Mouse (Mus musculus) limb, embryonic 12.5 days (tissue): ENCODE results near the gene 6430550D23Rik. TPM values are rescaled to one million over a fixed set of nuclear protein-coding genes. Genes with fewer than 3 reads are reported as not detected.

Experiments
- ATAC-seq: fragments of 200-750 bp; cut with Nextera tagmentation; 2 replicates; pipeline ENCODE4 v1.8.0; 2017; ENCODE audit warnings: low read depth, moderate TSS enrichment; ENCODE audit not compliant: insufficient number of reproducible peaks, insufficient read depth, low FRiP score, low TSS enrichment
- H3K27ac ChIP-seq: fragments of 300-500 bp; sonication (generic); 2 replicates; pipeline ENCODE4 v1.5.1; 2016; ENCODE audit warnings: mild to moderate bottlenecking, moderate library complexity
- H3K27me3 ChIP-seq: fragments of 300-500 bp; sonication (generic); 2 replicates; pipeline ENCODE4 v1.6.1; 2016; ENCODE audit warnings: mild to moderate bottlenecking, moderate library complexity
- H3K36me3 ChIP-seq: fragments of 300-500 bp; sonication (generic); 2 replicates; pipeline ENCODE4 v1.6.1; 2016; ENCODE audit warnings: mild to moderate bottlenecking, moderate library complexity
- H3K4me1 ChIP-seq: fragments of 300-500 bp; sonication (generic); replicated peaks from 2 replicates; pipeline ENCODE4 v1.6.1; 2016
- H3K4me2 ChIP-seq: fragments of 300-500 bp; sonication (generic); 2 replicates; pipeline ENCODE4 v1.6.1; 2016; ENCODE audit warnings: mild to moderate bottlenecking, moderate library complexity
- H3K4me3 ChIP-seq: fragments of 300-500 bp; sonication (generic); replicated peaks from 2 replicates; pipeline ENCODE4 v1.5.1; 2016; ENCODE audit warnings: mild to moderate bottlenecking
- H3K9ac ChIP-seq: fragments of 300-500 bp; sonication (generic); replicated peaks from 2 replicates; pipeline ENCODE4 v1.6.1; 2016; ENCODE audit warnings: mild to moderate bottlenecking, moderate library complexity
- H3K9me3 ChIP-seq: fragments of 300-500 bp; sonication (generic); 2 replicates; pipeline ENCODE4 v1.6.1; 2016; ENCODE audit warnings: mild to moderate bottlenecking, moderate library complexity
- WGBS: fragments of 180-500 bp; shearing (Covaris S2); methylation state at CpG from one replicate; pipeline ENCODE4 v1.1.7; 2016; 5-methylcytosine and 5-hydroxymethylcytosine counted together
- polyA plus RNA-seq: library from polyadenylated mRNA; unstranded; fragments of >200 nt; fragmentation: Nextera tagmentation; extraction: Ambion mirVana; gene quantifications from 2 replicates; pipeline ENCODE4 v1.2.1, GENCODE M21; 2016

Gene 6430550D23Rik
- 1.5 TPM in 2 replicates for polyA plus RNA-seq

- WGBS = under 1% methylated on average over 45 of the region's 45 CpGs
- H3K27ac ChIP-seq = peak within 1 kb of the TSS; percentile 80; the same call in 1 of the 2 replicates
- peaks cover 41% of the 10 kb centered on the region for H3K36me3 ChIP-seq
- no peaks in the 10 kb centered on the region for H3K27me3 ChIP-seq
- H3K4me3 ChIP-seq = peak within 1 kb of the TSS; percentile 85
- ATAC-seq = peak; percentile 99
- H3K9me3 ChIP-seq = 0 out of 2 replicates have a peak, but pooled peaks cover 4% of the 10 kb centered on the region
- H3K4me2 ChIP-seq = peak within 1 kb of the TSS; percentile 76
- peak within 1 kb of the TSS; percentile 71 for H3K9ac ChIP-seq
- H3K4me1 ChIP-seq = peaks cover 11% of the 10 kb centered on the region
Measured at GRCm38 (mm10) chr2:156007888-156008532, at the start of gene 6430550D23Rik, which contains the start of gene Ergic3. 6430550D23Rik (minus strand) TSS chr2:156007977. Ergic3 (plus strand) TSS chr2:156008045.

DNA sequence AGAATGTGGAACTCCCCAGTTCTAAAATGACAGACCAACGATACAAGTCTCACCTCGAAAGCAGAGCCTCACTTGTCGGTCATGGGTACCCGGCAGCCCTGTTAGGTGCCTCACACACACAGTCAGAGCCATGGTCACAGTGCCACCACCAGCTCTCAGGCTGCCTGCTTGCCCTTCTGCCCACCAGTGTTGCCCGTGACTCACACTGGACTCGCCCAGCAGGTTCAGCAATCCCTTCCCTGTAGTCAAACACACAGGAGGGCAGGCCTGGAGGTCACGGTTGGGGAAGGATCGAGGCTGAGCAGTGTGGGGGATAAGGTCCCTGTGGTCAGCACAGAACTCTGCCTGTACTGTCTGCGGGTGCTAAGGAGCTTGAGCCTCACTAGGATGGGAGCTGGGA lies 45.0 kb upstream of the 6430550D23Rik start, which contains the start of gene Fer1l4:
Fer1l4 (minus strand) TSS at position 132 of the 400 bp plus-strand sequence.
- Histone ChIP-seq H3K4me3 (no peak within 1 kb of the TSS), H3K27ac (0 out of 2 replicates have a peak within 1 kb of the TSS, but pooled peaks have one; percentile 4), H3K9me3 (no peaks in the 10 kb centered on the region), H3K4me2 (no peak within 1 kb of the TSS), H3K9ac (no peak within 1 kb of the TSS), H3K4me1 (peaks cover 4% of the 10 kb centered on the region), H3K27me3 (peaks cover 9% of the 10 kb centered on the region; the same call in 1 of the 2 replicates), H3K36me3 (no peaks in the 10 kb centered on the region)
- WGBS = 82% methylated on average over 9 of the region's 9 CpGs
- ATAC-seq = no peak

GRCm38 (mm10) chr2:156047929-156048328 lies 40.2 kb upstream of the 6430550D23Rik start:
- H3K9me3 ChIP-seq = no peaks in the 10 kb centered on the region
- no peaks in the 10 kb centered on the region for H3K36me3 ChIP-seq
- H3K4me1 ChIP-seq = peaks cover 8% of the 10 kb centered on the region
- H3K27ac ChIP-seq = no peak overlapping the region
- H3K4me2 ChIP-seq = peak overlapping the region; percentile 47
- no peak for ATAC-seq
- 4% methylated on average over 19 of the region's 19 CpGs for WGBS
- H3K27me3 ChIP-seq = peaks cover 20% of the 10 kb centered on the region
- H3K9ac ChIP-seq = no peak overlapping the region; the same call in 1 of the 2 replicates
- H3K4me3 ChIP-seq = peak overlapping the region; percentile 9; the same call in 1 of the 2 replicates

- no peak for ATAC-seq
- Histone ChIP-seq H3K36me3 (no peaks in the 10 kb centered on the region), H3K4me3 (no peak overlapping the region), H3K9me3 (no peaks in the 10 kb centered on the region), H3K9ac (no peak overlapping the region), H3K4me2 (no peak overlapping the region), H3K4me1 (peaks cover 5% of the 10 kb centered on the region), H3K27me3 (peaks cover 12% of the 10 kb centered on the region), H3K27ac (no peak overlapping the region)
- 86% methylated on average over 8 of the region's 8 CpGs for WGBS
Measured at GRCm38 (mm10) chr2:156042903-156043302, 35.1 kb upstream of the 6430550D23Rik start.

- Histone ChIP-seq H3K4me2 (no peak overlapping the region), H3K4me1 (no peaks in the 10 kb centered on the region), H3K9me3 (no peaks in the 10 kb centered on the region), H3K27ac (no peak overlapping the region), H3K27me3 (no peaks in the 10 kb centered on the region), H3K36me3 (no peaks in the 10 kb centered on the region), H3K4me3 (no peak overlapping the region), H3K9ac (no peak overlapping the region)
- 89% methylated on average over 3 of the region's 3 CpGs for WGBS
- ATAC-seq = no peak
Measured at GRCm38 (mm10) chr2:156039390-156039789, 31.6 kb upstream of the 6430550D23Rik start.

DNA sequence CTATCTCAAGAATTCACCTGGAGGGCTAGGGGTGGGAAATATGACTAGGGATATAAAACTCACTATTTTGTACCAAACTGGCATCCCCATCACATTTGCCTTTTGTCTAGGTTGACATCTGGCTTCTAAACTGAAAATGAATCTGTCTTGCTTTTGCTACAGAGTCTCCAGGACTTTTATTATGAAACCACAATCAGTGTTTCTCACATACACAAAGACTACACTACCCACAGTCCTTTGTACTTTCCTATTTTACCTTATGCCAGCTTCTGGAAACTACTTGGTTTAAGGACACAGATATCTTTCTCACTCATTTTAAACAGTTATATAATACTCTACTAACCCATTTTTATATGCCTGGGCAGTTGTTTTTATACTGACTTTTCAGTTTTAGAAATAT lies 17.7 kb upstream of the 6430550D23Rik start:
- H3K4me1 ChIP-seq = no peaks in the 10 kb centered on the region
- no peak overlapping the region for H3K9ac ChIP-seq
- ATAC-seq = no peak
- H3K27ac ChIP-seq = no peak overlapping the region
- H3K9me3 ChIP-seq = no peaks in the 10 kb centered on the region
- H3K4me3 ChIP-seq = no peak overlapping the region
- H3K27me3 ChIP-seq = no peaks in the 10 kb centered on the region
- no peak overlapping the region for H3K4me2 ChIP-seq
- H3K36me3 ChIP-seq = no peaks in the 10 kb centered on the region

DNA sequence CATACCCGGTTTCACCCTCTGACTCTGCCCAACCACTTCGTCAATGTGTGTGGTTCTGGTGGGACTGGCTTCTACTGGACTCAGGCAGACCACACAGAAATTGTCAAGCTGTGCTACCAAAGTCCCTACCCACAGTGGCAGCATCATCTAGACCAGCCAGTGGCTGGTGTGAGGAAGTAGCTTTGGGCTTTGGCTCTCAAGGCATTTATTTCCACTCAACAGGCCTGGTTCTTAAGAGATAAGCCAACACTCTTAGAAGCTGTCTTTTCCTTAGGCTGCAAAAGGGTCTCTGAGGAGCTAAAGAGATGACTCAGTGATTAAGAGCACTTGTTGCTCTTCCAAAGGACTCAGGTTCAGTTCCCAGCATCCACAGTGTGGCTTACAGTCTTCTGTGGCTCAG lies 14.0 kb upstream of the 6430550D23Rik start:
- Histone ChIP-seq H3K27me3 (no peaks in the 10 kb centered on the region), H3K4me2 (no peak overlapping the region), H3K36me3 (peaks cover 31% of the 10 kb centered on the region), H3K27ac (no peak overlapping the region), H3K9ac (no peak overlapping the region), H3K4me1 (no peaks in the 10 kb centered on the region), H3K4me3 (no peak overlapping the region), H3K9me3 (no peaks in the 10 kb centered on the region)
- WGBS = 80% methylated on average over 2 of the region's 2 CpGs
- no peak for ATAC-seq

- no peak for ATAC-seq
- H3K27me3 ChIP-seq = no peaks in the 10 kb centered on the region
- no peak overlapping the region for H3K4me2 ChIP-seq
- H3K36me3 ChIP-seq = peaks cover 37% of the 10 kb centered on the region
- no peak overlapping the region for H3K27ac ChIP-seq
- 91% methylated on average over 8 of the region's 8 CpGs for WGBS
- H3K4me1 ChIP-seq = no peaks in the 10 kb centered on the region
- no peaks in the 10 kb centered on the region for H3K9me3 ChIP-seq
- H3K9ac ChIP-seq = no peak overlapping the region
- H3K4me3 ChIP-seq = no peak overlapping the region
Measured at GRCm38 (mm10) chr2:156021219-156021618, 13.4 kb upstream of the 6430550D23Rik start.

DNA sequence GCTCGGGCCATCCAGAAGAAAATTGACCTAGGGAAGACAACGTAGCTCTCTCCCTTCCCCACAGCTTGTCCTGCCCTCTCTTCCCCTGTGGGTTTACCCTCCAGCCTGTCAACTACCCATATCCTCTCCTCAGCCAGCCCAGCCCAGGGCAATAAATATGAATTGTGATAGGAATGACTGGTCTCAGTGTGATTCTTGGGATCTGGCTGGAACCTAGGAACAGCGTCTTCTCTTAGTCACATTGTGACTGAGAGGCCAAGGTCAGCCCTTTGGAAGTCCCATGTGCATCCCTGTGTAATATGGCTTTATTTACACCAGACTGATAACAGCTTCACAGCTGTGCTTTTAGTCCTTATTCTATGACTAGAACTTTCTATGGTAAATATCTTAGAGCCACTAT lies 10.3 kb upstream of the 6430550D23Rik start:
- Histone ChIP-seq H3K4me3 (no peak overlapping the region), H3K4me1 (no peaks in the 10 kb centered on the region), H3K9me3 (no peaks in the 10 kb centered on the region), H3K4me2 (no peak overlapping the region), H3K27ac (no peak overlapping the region), H3K36me3 (peaks cover 67% of the 10 kb centered on the region), H3K27me3 (no peaks in the 10 kb centered on the region), H3K9ac (no peak overlapping the region)
- ATAC-seq = no peak
- WGBS = 89% methylated on average over 3 of the region's 3 CpGs

DNA sequence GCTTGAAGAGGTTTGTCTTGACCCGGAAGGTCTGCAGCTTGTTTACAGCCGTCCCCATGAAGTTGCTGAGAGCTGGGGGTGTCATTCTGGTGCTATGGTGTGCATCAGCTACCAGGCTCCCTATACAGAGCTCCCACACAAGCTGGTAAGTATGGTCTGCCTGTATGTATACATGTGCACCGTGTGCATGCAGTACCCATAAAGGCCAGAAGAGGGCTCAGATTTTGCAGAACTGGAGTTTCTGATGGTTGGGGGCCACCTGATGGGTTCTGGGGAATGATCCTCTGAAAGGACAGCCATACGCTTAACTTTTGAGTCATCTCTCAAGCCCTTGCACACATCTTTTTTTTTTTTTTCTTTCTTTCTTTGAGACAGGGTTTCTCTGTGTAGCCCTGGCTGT lies 2.4 kb downstream of the 6430550D23Rik start:
- Histone ChIP-seq H3K9me3 (0 out of 2 replicates have a peak, but pooled peaks cover 4% of the 10 kb centered on the region), H3K4me3 (no peak overlapping the region), H3K4me2 (no peak overlapping the region), H3K9ac (no peak overlapping the region), H3K4me1 (peaks cover 11% of the 10 kb centered on the region), H3K27ac (no peak overlapping the region), H3K36me3 (peaks cover 26% of the 10 kb centered on the region), H3K27me3 (no peaks in the 10 kb centered on the region)
- no peak for ATAC-seq
- 89% methylated on average over 4 of the region's 4 CpGs for WGBS

- Histone ChIP-seq H3K4me1 (no peaks in the 10 kb centered on the region), H3K36me3 (peaks cover 100% of the 10 kb centered on the region), H3K9me3 (no peaks in the 10 kb centered on the region), H3K9ac (no peak overlapping the region), H3K4me2 (no peak overlapping the region), H3K27ac (no peak overlapping the region), H3K27me3 (no peaks in the 10 kb centered on the region), H3K4me3 (no peak overlapping the region)
- WGBS = 87% methylated on average over 14 of the region's 14 CpGs
- ATAC-seq = no peak
Measured at GRCm38 (mm10) chr2:155991863-155992321, 15.9 kb downstream of the 6430550D23Rik start.
